Mouse (Mus musculus): ENCODE data around the gene B3galt4. TPM values are rescaled to one million over a fixed set of nuclear protein-coding genes. Genes with fewer than 3 reads are reported as not detected.
A peak's percentile ranks its signal among the peaks of the same experiment; 100 is the strongest.

B3galt4 gene
- total and polyA plus RNA-seq, 3 experiments, result 2.2 to 2.9 TPM; not detected in 1

DNA sequence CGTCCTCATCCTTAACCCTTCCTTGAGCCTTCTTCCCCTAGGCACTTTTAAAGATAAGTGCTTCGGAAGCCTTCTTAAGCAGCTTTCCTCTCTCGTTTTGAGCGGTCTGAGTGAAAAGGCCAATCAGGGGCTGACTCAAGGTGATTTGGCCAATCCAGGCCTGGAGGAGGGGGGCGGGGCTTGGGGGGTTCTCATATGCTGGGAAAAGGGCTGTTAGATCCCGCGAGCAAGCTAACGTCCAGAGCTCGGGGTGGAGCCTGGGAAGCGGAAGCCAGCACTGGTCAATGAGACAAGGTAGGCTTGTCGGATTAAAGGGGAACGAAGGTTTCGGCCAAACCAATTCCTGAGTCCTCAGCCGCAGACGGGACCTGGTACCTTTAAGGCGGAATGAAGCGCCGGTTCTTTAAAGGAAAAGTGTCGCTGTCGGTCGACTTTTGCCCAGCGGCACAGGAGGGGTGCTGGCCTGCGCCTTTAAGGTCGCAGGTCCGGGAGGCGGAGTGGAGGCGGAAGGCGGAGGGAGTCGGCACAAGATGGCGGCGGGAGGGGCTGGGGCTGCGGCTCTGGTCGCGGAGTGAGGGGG, 35.5 kb downstream of the B3galt4 start, which contains the start of the genes Tapbp and Zbtb22 (continued):
- TF ChIP-seq MEF2A (IDR thresholded peaks at IDR 0.05; ENCODE audit: extremely low read depth, insufficient replicate concordance, low read depth, low read length, poor library complexity, severe bottlenecking), result no peak
- no peak for TF ChIP-seq GABPA (IDR thresholded peaks at IDR 0.05; ENCODE audit: low read depth, low read length)
- TF ChIP-seq MYC (IDR thresholded peaks at IDR 0.05; ENCODE audit: low read depth, low read length), result no peak
- TF ChIP-seq ZC3H11A (IDR thresholded peaks at IDR 0.05; ENCODE audit: low read depth, low read length), result no peak

DNA sequence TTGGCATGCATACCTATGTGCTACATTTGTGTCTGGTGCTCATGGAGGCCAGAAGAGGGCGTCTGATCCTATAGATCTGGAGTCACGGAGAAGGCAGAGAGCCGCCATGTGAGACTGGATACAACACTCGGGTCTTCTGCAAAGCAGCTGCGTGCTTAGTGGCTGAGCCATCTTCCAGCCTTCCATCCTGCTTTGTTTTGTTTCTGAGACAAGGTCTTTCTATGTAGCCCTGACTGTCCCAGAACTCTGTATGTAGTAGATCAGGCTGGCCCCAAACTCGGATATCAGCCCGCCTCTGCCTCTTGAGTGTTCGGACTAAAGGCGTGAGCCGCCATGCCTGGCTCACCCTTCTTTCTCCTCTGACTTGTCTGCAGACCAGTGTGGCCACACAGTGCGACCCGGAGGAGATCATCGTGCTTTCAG, 36.3 kb downstream of the B3galt4 start:
- Histone ChIP-seq H3K9ac (ENCODE audit: control insufficient read depth, low read depth, low read length, poor library complexity, severe bottlenecking) (peak overlapping the region; percentile 20), H3K4me3 (ENCODE audit: control insufficient read depth in 1 of 2, insufficient read depth in 1 of 2, low read depth in 2 of 2, low read length in 2 of 2) (peak overlapping the region; percentile 2 to 12; a peak in 2 of 4 replicates)

DNA sequence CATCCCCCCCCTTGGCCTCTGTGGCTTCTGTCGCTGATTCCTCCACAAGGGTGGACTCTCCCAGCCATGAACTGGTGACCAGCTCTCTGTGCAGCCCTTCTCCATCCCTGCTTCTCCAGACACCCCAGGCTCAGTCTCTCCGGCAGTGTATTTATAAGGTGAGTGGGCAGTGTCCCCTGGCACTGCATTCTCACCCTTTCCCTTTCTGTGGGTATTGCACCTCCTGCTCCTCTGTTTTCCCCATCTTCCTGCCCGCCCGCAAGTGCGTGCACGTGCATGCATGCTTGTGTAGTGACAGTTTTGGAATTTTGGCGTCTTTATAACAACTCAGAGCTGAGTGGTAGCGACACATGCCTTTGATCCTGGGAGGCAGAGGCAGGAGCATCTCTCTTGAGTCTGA, 37.4 kb downstream of the B3galt4 start:
- no peak for DNase-seq (ENCODE audit: low read depth, low spot score)
- no peak overlapping the region for H3K9ac ChIP-seq (ENCODE audit: control insufficient read depth, low read depth, low read length, poor library complexity, severe bottlenecking)
- no peak overlapping the region for H3K27ac ChIP-seq (ENCODE audit: control insufficient read depth, low read depth, low read length)
- H3K4me3 ChIP-seq (ENCODE audit: control insufficient read depth in 1 of 2, insufficient read depth in 1 of 2, low read depth in 2 of 2, low read length in 2 of 2), result no peak overlapping the region
- H3K36me3 ChIP-seq (ENCODE audit: control insufficient read depth in 1 of 2, insufficient read depth in 2 of 2, low read length in 2 of 2), result peaks cover 0 to 12% of the 10 kb centered on the region in 2 experiments
- peaks cover 37% of the 10 kb centered on the region for H3K79me2 ChIP-seq (ENCODE audit: control insufficient read depth, insufficient read depth, low read length, poor library complexity)
- TF ChIP-seq CHD1 (IDR thresholded peaks at IDR 0.05; ENCODE audit: low read depth, low read length) (no peak), ZKSCAN1 (IDR thresholded peaks at IDR 0.05; ENCODE audit: low read depth, low read length) (no peak), MYB (IDR thresholded peaks at IDR 0.05; ENCODE audit: low read depth, low read length) (no peak), GABPA (IDR thresholded peaks at IDR 0.05; ENCODE audit: low read depth, low read length) (no peak), E2F4 (IDR thresholded peaks at IDR 0.05; ENCODE audit: borderline replicate concordance, low read depth, low read length) (no peak), TCF12 (IDR thresholded peaks at IDR 0.05; ENCODE audit: low read depth, low read length) (no peak), POLR2AphosphoS2 (IDR thresholded peaks at IDR 0.05; ENCODE audit: low read length) (no peak), MEF2A (IDR thresholded peaks at IDR 0.05; ENCODE audit: extremely low read depth, insufficient replicate concordance, low read depth, low read length, poor library complexity, severe bottlenecking) (no peak), SIN3A (IDR thresholded peaks at IDR 0.05; ENCODE audit: low read length) (no peak), NRF1 (IDR thresholded peaks at IDR 0.05; ENCODE audit: insufficient read depth, low read depth, low read length, poor library complexity, severe bottlenecking) (no peak), MYC (IDR thresholded peaks at IDR 0.05; ENCODE audit: low read depth, low read length) (no peak), USF2 (IDR thresholded peaks at IDR 0.05; ENCODE audit: borderline replicate concordance in 1 of 2, insufficient read depth in 1 of 2, low read depth in 1 of 2, low read length in 2 of 2) (no peak)
- no peaks in the 10 kb centered on the region for H3K27me3 ChIP-seq (ENCODE audit: control insufficient read depth in 1 of 2, insufficient read depth in 2 of 2, low read length in 2 of 2)
- peaks cover 4 to 19% of the 10 kb centered on the region in 2 experiments; a peak in 2 of 4 replicates for H3K4me1 ChIP-seq (ENCODE audit: control insufficient read depth in 1 of 2, insufficient read depth in 2 of 2, low read length in 2 of 2)
- H3K9me3 ChIP-seq (replicated peaks; ENCODE audit: insufficient read depth, low read length), result no peaks in the 10 kb centered on the region

More for the DNA sequence above, 36.3 kb downstream of the B3galt4 start:
- peaks cover 4 to 19% of the 10 kb centered on the region in 2 experiments; a peak in 2 of 4 replicates for H3K4me1 ChIP-seq (ENCODE audit: control insufficient read depth in 1 of 2, insufficient read depth in 2 of 2, low read length in 2 of 2)
- no peaks in the 10 kb centered on the region for H3K9me3 ChIP-seq (replicated peaks; ENCODE audit: insufficient read depth, low read length)
- peaks cover 30% of the 10 kb centered on the region for H3K79me2 ChIP-seq (ENCODE audit: control insufficient read depth, insufficient read depth, low read length, poor library complexity)
- DNase-seq (ENCODE audit: low read depth, low spot score), result peak; percentile 50
- no peak for TF ChIP-seq MAFK (IDR thresholded peaks at IDR 0.05; ENCODE audit: borderline replicate concordance, low read depth, low read length)
- TF ChIP-seq CTCF (IDR thresholded peaks at IDR 0.05 in 2 of 3, conservative IDR thresholded peaks at IDR 0.05 in 1 of 3; ENCODE audit: control insufficient read depth in 1 of 3, insufficient read depth in 1 of 3, low read depth in 2 of 3, low read length in 3 of 3, poor library complexity in 1 of 3, severe bottlenecking in 1 of 3), result peak; percentile 28 to 45 (median 44)
- TF ChIP-seq SMC3 (IDR thresholded peaks at IDR 0.05; ENCODE audit: low read depth, low read length), result peak; percentile 15; the same call in 1 of the 2 replicates
- TF ChIP-seq ZC3H11A (IDR thresholded peaks at IDR 0.05; ENCODE audit: low read depth, low read length), result no peak
- TF ChIP-seq CHD2 (IDR thresholded peaks at IDR 0.05; ENCODE audit: low read length), result no peak
- H3K27ac ChIP-seq (ENCODE audit: control insufficient read depth, low read depth, low read length), result peak overlapping the region; percentile 32
- H3K36me3 ChIP-seq (ENCODE audit: control insufficient read depth in 1 of 2, insufficient read depth in 2 of 2, low read length in 2 of 2), result peaks cover 0 to 12% of the 10 kb centered on the region in 2 experiments
- no peaks in the 10 kb centered on the region for H3K27me3 ChIP-seq (ENCODE audit: control insufficient read depth in 1 of 2, insufficient read depth in 2 of 2, low read length in 2 of 2)
